Mouse (Mus musculus) brain, adult 10 weeks (tissue): Measurements from ENCODE around the gene Nwd1. TPM values are rescaled to one million over a fixed set of nuclear protein-coding genes. Genes with fewer than 3 reads are reported as not detected.

Experiments used
- polyA plus RNA-seq: library from polyadenylated mRNA; stranded (reverse); fragments of 350-450 nt; fragmentation: Illumina TruSeq; extraction: RNeasy Lipid Tissue Mini Kit (QIAGEN cat#74804); gene quantifications from one replicate; pipeline ENCODE4 v1.2.3, GENCODE M21; 2015; ENCODE audit warnings: low read depth, low replicate concordance

Gene Nwd1
- polyA plus RNA-seq, result 27.6 TPM

DNA sequence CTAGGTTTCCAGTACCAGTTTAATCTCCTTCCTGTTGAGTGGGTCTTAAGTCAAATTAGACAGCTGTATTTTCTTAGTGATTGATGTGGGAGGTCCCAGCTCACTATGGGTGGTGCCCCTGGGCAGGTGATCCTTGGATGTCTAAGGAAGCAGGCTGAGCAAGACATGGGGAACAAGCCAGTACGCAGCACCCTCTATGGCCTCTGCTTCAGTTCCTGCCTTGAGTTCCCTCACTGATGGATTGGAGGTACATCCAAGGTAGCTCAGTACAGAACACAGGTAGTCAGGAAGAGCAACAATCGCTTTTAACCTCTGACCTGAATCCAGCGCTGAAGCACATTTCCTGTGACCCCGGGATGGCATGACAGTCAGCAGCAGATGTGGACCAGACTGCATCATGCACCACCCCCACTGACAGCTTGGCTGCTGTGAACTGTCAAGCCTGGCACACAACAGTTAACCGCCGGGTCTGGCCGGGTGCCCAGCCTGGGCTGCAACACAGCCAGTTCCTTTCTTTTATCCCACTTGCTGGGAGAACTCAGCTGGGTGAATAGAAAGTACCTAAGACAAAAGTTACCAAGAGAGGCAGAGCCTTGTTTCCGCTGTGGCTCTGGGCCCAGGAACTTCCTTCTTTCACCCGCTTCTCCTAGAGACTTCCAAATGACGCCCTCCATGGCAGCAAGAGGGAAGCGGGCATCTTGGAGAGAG, at the start of gene Nwd1:
Gene Nwd1 (plus strand): TSS at position 652 of the 708 bp plus-strand sequence.

DNA sequence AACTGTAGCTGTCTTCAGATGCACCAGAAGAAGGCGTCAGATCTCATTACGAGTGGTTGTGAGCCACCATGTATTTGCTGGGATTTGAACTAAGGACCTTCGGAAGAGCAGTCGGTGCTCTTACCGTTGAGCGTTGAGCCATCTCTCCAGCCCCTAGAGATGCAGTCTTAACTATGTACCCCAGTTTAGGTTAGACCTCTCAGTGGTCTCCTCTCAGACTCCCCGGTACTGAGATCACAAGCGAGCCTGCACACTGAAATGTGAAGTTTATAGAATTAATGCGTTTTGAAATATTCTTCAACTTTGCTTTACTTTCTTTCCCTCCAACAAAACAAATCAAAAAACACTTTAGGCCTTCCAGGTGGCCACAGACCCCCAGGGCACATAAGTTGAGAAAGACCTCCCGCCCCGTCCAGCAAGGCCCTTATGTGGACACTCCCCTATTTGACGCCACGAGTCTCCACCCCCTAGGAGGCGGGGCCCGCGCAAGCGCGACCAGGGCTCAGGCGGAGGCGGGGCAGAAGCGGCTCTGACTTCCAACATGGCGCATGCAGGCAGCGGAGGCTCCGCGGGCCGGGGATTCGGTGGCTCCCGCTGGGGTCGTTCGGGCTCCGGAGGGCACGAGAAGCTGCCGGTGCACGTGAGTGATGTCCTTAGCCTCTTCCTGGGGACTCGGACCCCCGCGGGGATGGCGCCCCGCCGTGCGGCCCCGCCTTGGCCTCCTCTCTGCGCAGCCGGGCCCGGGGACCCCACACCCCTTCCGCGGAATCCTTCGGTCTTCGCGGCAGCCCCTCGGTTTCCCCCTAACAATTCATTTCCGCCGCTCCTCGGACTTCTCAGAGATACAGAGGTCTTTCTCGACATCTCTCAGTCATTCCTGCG, 76.5 kb downstream of the Nwd1 start, which contains the start of gene Sin3b:
Gene Sin3b (plus strand): TSS at position 517 of the 882 bp plus-strand sequence.

GRCm38 (mm10) chr8:72761322-72762051, 115.0 kb downstream of the Nwd1 start, which contains the start of gene F2rl3:
F2rl3 (plus strand) TSS chr8:72761880.

Other genes with a start within 250 kb of the Nwd1 start
- gene Eps15l1, start 225.3 kb upstream of the Nwd1 start, polyA plus RNA-seq, result 45.5 TPM
- 2.2 TPM for gene Calr3, start 202.8 kb upstream of the Nwd1 start, polyA plus RNA-seq
- 7.6 TPM for gene 1700030K09Rik, start 202.8 kb upstream of the Nwd1 start, polyA plus RNA-seq
- 37.2 TPM for gene Cherp, start 171.5 kb upstream of the Nwd1 start, polyA plus RNA-seq
- 37.9 TPM for gene Slc35e1, start 154.1 kb upstream of the Nwd1 start, polyA plus RNA-seq
- gene Med26, start 98.4 kb upstream of the Nwd1 start, polyA plus RNA-seq, result 6.5 TPM
- gene Smim7, start 75.6 kb upstream of the Nwd1 start, polyA plus RNA-seq, result 146 TPM
- 152 TPM for gene Tmem38a, start 74.7 kb upstream of the Nwd1 start, polyA plus RNA-seq
- gene Sin3b, start 76.6 kb downstream of the Nwd1 start, polyA plus RNA-seq, result 88.5 TPM
- not detected for gene F2rl3, start 115.2 kb downstream of the Nwd1 start, polyA plus RNA-seq